Mouse (Mus musculus): ENCODE results near the gene Pnkd. TPM values are rescaled to one million over a fixed set of nuclear protein-coding genes. Genes with fewer than 3 reads are reported as not detected.

The Pnkd gene
- total and polyA plus RNA-seq, 3 experiments = 45.5 to 318 (median 154) TPM

- no peaks in the 10 kb centered on the region for H3K27me3 ChIP-seq (replicated peaks)
- peak; percentile 57 for TF ChIP-seq EP300 (IDR thresholded peaks at IDR 0.05; ENCODE audit: low read length)
- TF ChIP-seq MYC (IDR thresholded peaks at IDR 0.05; ENCODE audit: low read depth, low read length) = no peak
- TF ChIP-seq BHLHE40 (IDR thresholded peaks at IDR 0.05; ENCODE audit: low read depth, low read length) = peak; percentile 19; the same call in 1 of the 2 replicates
- 0 out of 2 replicates have a peak, but pooled peaks have one; percentile 21 for TF ChIP-seq ETS1 (conservative IDR thresholded peaks at IDR 0.05; ENCODE audit: low read depth, low read length)
- TF ChIP-seq POLR2AphosphoS2 (IDR thresholded peaks at IDR 0.05; ENCODE audit: low read depth, low read length) = 0 out of 2 replicates have a peak, but pooled peaks have one; percentile 50
- dilution Hi-C loops (cut with MboI; ENCODE audit: extremely low pct_ligation_motif_present, extremely low pct_unique_long_range_greater_than_20kb, low sequenced_read_pairs) = no loop called here
These were observed 67.9 kb downstream of the Pnkd start for GRCm38 (mm10) chr1:74352532-74353096.

DNA sequence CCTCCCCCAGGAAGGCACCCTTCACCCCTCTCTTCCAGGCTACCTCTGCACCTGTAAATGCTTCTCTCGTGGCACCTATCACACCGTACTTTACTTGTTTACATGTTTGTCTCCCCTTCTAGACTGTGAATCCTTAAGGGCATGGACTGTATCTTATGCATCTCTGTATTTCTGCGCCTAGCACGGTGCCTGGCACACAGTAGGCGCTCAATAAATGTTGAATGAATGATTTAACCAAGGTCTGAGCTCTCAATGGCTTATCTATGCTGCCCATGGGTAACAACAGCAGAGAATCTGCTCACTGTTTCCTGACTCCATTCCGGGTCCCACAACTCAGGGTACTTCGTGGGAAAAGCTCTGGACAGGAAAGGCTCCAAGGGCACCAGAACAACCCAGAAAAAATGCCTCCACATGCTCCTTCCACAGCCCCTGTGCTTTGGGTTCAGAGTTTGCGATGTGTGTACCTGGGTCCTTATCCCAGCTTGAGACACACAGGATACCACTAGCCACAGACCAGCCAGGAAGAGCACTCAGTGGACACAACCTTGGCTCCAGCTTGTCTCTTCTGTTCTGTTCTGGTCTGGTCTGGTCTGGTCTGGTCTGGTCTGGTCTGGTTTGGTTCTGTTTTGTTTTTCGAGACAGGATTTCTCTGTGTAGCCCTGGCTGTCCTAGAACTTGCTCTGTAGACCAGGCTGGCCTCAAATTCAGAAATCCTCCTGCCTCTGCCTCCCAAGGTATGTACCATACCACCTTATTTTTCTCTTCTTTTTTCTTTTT, 68.9 kb downstream of the Pnkd start:
- dilution Hi-C loops (cut with MboI; ENCODE audit: extremely low pct_ligation_motif_present, extremely low pct_unique_long_range_greater_than_20kb, low sequenced_read_pairs) = no loop called here
- H3K4me3 ChIP-seq (replicated peaks in 1 of 3; ENCODE audit: low read depth in 2 of 3, low read length in 2 of 3, poor library complexity in 1 of 3) = peak overlapping the region in 2 of 3 experiments; percentile 56 to 59

More at GRCm38 (mm10) chr1:74352532-74353096, 67.9 kb downstream of the Pnkd start:
- H3K79me2 ChIP-seq (replicated peaks; ENCODE audit: control insufficient read depth, extremely low read depth, insufficient read depth, poor library complexity, severe bottlenecking) = peaks cover 13% of the 10 kb centered on the region
- peaks cover 69 to 78% of the 10 kb centered on the region in 2 experiments for H3K36me3 ChIP-seq (replicated peaks in 1 of 2; ENCODE audit: control insufficient read depth in 1 of 2, insufficient read depth in 1 of 2, low read length in 1 of 2)
- H3K4me1 ChIP-seq (ENCODE audit: control insufficient read depth in 1 of 2, insufficient read depth in 2 of 2) = peaks cover 49 to 83% of the 10 kb centered on the region in 2 experiments
- DNase-seq (ENCODE audit: extremely low read depth) = peak; percentile 56
- in situ Hi-C loops (cut with MboI; ENCODE audit: low pct_ligation_motif_present, low pct_unique_long_range_greater_than_20kb, low sequenced_read_pairs) = no loop called here
- H3K4me2 ChIP-seq (ENCODE audit: insufficient read depth, low read depth, poor library complexity, severe bottlenecking) = no peak overlapping the region
- H3K9ac ChIP-seq (ENCODE audit: insufficient read depth, low read depth) = peak overlapping the region; percentile 45; the same call in 1 of the 2 replicates
- peak overlapping the region; percentile 96 for H3K27ac ChIP-seq (ENCODE audit: insufficient read depth, low read depth)
- no peaks in the 10 kb centered on the region for H3K9me3 ChIP-seq (replicated peaks; ENCODE audit: low read length)
- peak overlapping the region; percentile 10 to 59 (median 56) for H3K4me3 ChIP-seq (replicated peaks in 1 of 3; ENCODE audit: low read depth in 2 of 3, low read length in 2 of 3, poor library complexity in 1 of 3)

DNA sequence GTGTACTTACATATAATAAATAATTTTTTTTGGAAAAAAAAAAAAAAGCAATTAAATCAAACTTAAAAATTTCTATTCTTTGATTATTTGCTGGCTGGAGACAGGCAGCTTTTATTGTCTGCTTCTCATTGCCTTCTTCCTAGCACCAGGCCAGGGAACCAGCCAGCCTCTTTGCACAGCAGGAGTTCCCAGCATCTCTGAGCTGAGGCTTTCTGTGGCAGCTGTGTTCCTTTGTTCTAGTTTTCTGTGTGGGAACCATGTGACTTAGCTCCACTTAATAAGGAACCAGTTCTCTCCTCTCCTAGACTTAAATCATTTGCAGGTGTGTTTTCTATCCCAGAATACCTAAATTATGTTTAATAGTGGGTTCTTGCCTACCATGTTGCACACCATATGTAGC, 72.8 kb downstream of the Pnkd start:
- no peak overlapping the region for H3K4me3 ChIP-seq (replicated peaks in 1 of 3; ENCODE audit: low read depth in 2 of 3, low read length in 2 of 3, poor library complexity in 1 of 3)
- no peak for TF ChIP-seq TBP (conservative IDR thresholded peaks at IDR 0.05; ENCODE audit: low read depth, low read length)
- no peak for TF ChIP-seq USF1 (IDR thresholded peaks at IDR 0.05; ENCODE audit: low read depth, low read length)
- TF ChIP-seq MAZ (IDR thresholded peaks at IDR 0.05; ENCODE audit: low read depth, low read length) = no peak
- TF ChIP-seq NRF1 (IDR thresholded peaks at IDR 0.05; ENCODE audit: low read depth, low read length) = no peak
- TF ChIP-seq RCOR1 (conservative IDR thresholded peaks at IDR 0.05; ENCODE audit: low read depth, low read length) = no peak
- TF ChIP-seq CHD2 (IDR thresholded peaks at IDR 0.05; ENCODE audit: low read length) = no peak
- peaks cover 27 to 71% of the 10 kb centered on the region in 2 experiments for H3K4me1 ChIP-seq (ENCODE audit: control insufficient read depth in 1 of 2, insufficient read depth in 2 of 2)
- no peak for DNase-seq (ENCODE audit: extremely low read depth)
- H3K4me2 ChIP-seq (ENCODE audit: insufficient read depth, low read depth, poor library complexity, severe bottlenecking) = no peak overlapping the region
- H3K9ac ChIP-seq (ENCODE audit: insufficient read depth, low read depth) = no peak overlapping the region
- H3K36me3 ChIP-seq (replicated peaks in 1 of 2; ENCODE audit: control insufficient read depth in 1 of 2, insufficient read depth in 1 of 2, low read length in 1 of 2) = peaks cover 30 to 37% of the 10 kb centered on the region in 2 experiments
- in situ Hi-C loops (cut with MboI; ENCODE audit: low pct_ligation_motif_present, low pct_unique_long_range_greater_than_20kb, low sequenced_read_pairs) (no loop called here), dilution Hi-C loops (cut with MboI; ENCODE audit: extremely low pct_ligation_motif_present, extremely low pct_unique_long_range_greater_than_20kb, low sequenced_read_pairs) (no loop called here)
- H3K27ac ChIP-seq (ENCODE audit: insufficient read depth, low read depth) = no peak overlapping the region
- no peaks in the 10 kb centered on the region for H3K27me3 ChIP-seq (replicated peaks)
- H3K79me2 ChIP-seq (replicated peaks; ENCODE audit: control insufficient read depth, extremely low read depth, insufficient read depth, poor library complexity, severe bottlenecking) = no peaks in the 10 kb centered on the region
- no peaks in the 10 kb centered on the region for H3K9me3 ChIP-seq (replicated peaks; ENCODE audit: low read length)

More for the DNA sequence above, 68.9 kb downstream of the Pnkd start:
- Histone ChIP-seq H3K27ac (ENCODE audit: insufficient read depth, low read depth) (peak overlapping the region; percentile 96; the same call in 1 of the 2 replicates), H3K4me1 (ENCODE audit: control insufficient read depth in 1 of 2, insufficient read depth in 2 of 2) (peaks cover 43 to 81% of the 10 kb centered on the region in 2 experiments), H3K36me3 (replicated peaks in 1 of 2; ENCODE audit: control insufficient read depth in 1 of 2, insufficient read depth in 1 of 2, low read length in 1 of 2) (peaks cover 61 to 71% of the 10 kb centered on the region in 2 experiments), H3K79me2 (replicated peaks; ENCODE audit: control insufficient read depth, extremely low read depth, insufficient read depth, poor library complexity, severe bottlenecking) (peaks cover 3% of the 10 kb centered on the region; the same call in 1 of the 2 replicates), H3K9me3 (replicated peaks; ENCODE audit: low read length) (no peaks in the 10 kb centered on the region), H3K27me3 (replicated peaks) (no peaks in the 10 kb centered on the region), H3K9ac (ENCODE audit: insufficient read depth, low read depth) (no peak overlapping the region), H3K4me2 (ENCODE audit: insufficient read depth, low read depth, poor library complexity, severe bottlenecking) (no peak overlapping the region)
- in situ Hi-C loops (cut with MboI; ENCODE audit: low pct_ligation_motif_present, low pct_unique_long_range_greater_than_20kb, low sequenced_read_pairs) = no loop called here
- TF ChIP-seq EP300 (IDR thresholded peaks at IDR 0.05; ENCODE audit: low read length) = no peak
- no peak for TF ChIP-seq IRF4 (IDR thresholded peaks at IDR 0.05; ENCODE audit: low read depth, low read length)
- TF ChIP-seq BHLHE40 (IDR thresholded peaks at IDR 0.05; ENCODE audit: low read depth, low read length) = no peak
- no peak for TF ChIP-seq MAFK (IDR thresholded peaks at IDR 0.05; ENCODE audit: insufficient replicate concordance, low read length)
- TF ChIP-seq ZKSCAN1 (IDR thresholded peaks at IDR 0.05; ENCODE audit: borderline replicate concordance, low read depth, low read length) = peak; percentile 67; the same call in 1 of the 2 replicates
- peak; percentile 57 for TF ChIP-seq ZMIZ1 (IDR thresholded peaks at IDR 0.05; ENCODE audit: low read depth, low read length)
- no peak for TF ChIP-seq USF2 (conservative IDR thresholded peaks at IDR 0.05; ENCODE audit: low read depth, low read length)
- no peak for TF ChIP-seq SIN3A (IDR thresholded peaks at IDR 0.05; ENCODE audit: low read length)
- 0 out of 2 replicates have a peak, but pooled peaks have one; percentile 31 for TF ChIP-seq CHD1 (IDR thresholded peaks at IDR 0.05; ENCODE audit: low read depth, low read length)
- TF ChIP-seq MXI1 (IDR thresholded peaks at IDR 0.05; ENCODE audit: low read depth, low read length) = no peak
- DNase-seq (ENCODE audit: extremely low read depth) = no peak
